Mouse (Mus musculus) bone marrow macrophage, adult 2 months (primary cell): Measurements from ENCODE around the gene Anapc7. TPM values are rescaled to one million over a fixed set of nuclear protein-coding genes. Genes with fewer than 3 reads are reported as not detected.

Source experiments
- H3K27ac ChIP-seq: 2 replicates; pipeline ENCODE4 v1.5.1; 2012; ENCODE audit warnings: low read depth, low read length; ENCODE audit not compliant: insufficient read depth
- H3K4me1 ChIP-seq: 2 replicates; pipeline ENCODE4 v1.6.1; 2012; ENCODE audit warnings: low read length; ENCODE audit not compliant: control insufficient read depth, insufficient read depth
- H3K4me3 ChIP-seq: 2 replicates; pipeline ENCODE4 v1.5.1; 2012; ENCODE audit warnings: mild to moderate bottlenecking, low read length, moderate library complexity; ENCODE audit not compliant: insufficient read depth
- CTCF ChIP-seq: IDR thresholded peaks from 2 replicates; pipeline ENCODE4 v1.5.1; 2012; ENCODE audit warnings: low read depth, mild to moderate bottlenecking, low read length, moderate library complexity
- POLR2A ChIP-seq: IDR thresholded peaks from 2 replicates; pipeline ENCODE4 v1.6.1; 2012; ENCODE audit warnings: mild to moderate bottlenecking, low read depth, low read length, borderline replicate concordance
- polyA plus RNA-seq: library from polyadenylated mRNA; stranded (reverse); fragments of >200 nt; gene quantifications from 2 replicates; pipeline ENCODE4 v1.2.4, GENCODE M21; 2012; ENCODE audit not compliant: missing spikeins, insufficient read depth, insufficient read length

Anapc7 gene
- polyA plus RNA-seq, 1 experiment: 22.2 TPM

GRCm38 (mm10) chr5:122423083-122423482 is 1.6 kb downstream of the Anapc7 start:
- no peak for TF ChIP-seq POLR2A
- TF ChIP-seq CTCF: no peak
- H3K27ac ChIP-seq: no peak overlapping the region
- H3K4me3 ChIP-seq: peak overlapping the region; percentile 94
- peaks cover 7% of the 10 kb centered on the region for H3K4me1 ChIP-seq

- TF ChIP-seq CTCF: no peak
- no peak for TF ChIP-seq POLR2A
- Histone ChIP-seq H3K4me3 (no peak overlapping the region), H3K4me1 (peaks cover 7% of the 10 kb centered on the region), H3K27ac (no peak overlapping the region)
These were observed 4.1 kb downstream of the Anapc7 start for GRCm38 (mm10) chr5:122425550-122425949.

GRCm38 (mm10) chr5:122430036-122430775 is 8.7 kb downstream of the Anapc7 start:
- Histone ChIP-seq H3K27ac (no peak overlapping the region), H3K4me1 (no peaks in the 10 kb centered on the region), H3K4me3 (no peak overlapping the region)
- TF ChIP-seq CTCF (no peak), POLR2A (no peak)

- Histone ChIP-seq H3K27ac (no peak overlapping the region), H3K4me3 (no peak overlapping the region), H3K4me1 (no peaks in the 10 kb centered on the region)
- no peak for TF ChIP-seq POLR2A
- TF ChIP-seq CTCF: no peak
These were observed 9.7 kb downstream of the Anapc7 start for GRCm38 (mm10) chr5:122431221-122431620.

GRCm38 (mm10) chr5:122434541-122434940 is 13.0 kb downstream of the Anapc7 start:
- Histone ChIP-seq H3K4me3 (no peak overlapping the region), H3K27ac (no peak overlapping the region), H3K4me1 (no peaks in the 10 kb centered on the region)
- TF ChIP-seq POLR2A: no peak
- TF ChIP-seq CTCF: no peak

GRCm38 (mm10) chr5:122439400-122440094 is 18.1 kb downstream of the Anapc7 start:
- H3K4me1 ChIP-seq: peaks cover 3% of the 10 kb centered on the region; the same call in 1 of the 2 replicates
- no peak for TF ChIP-seq POLR2A
- no peak for TF ChIP-seq CTCF
- H3K27ac ChIP-seq: peak overlapping the region; percentile 59
- H3K4me3 ChIP-seq: no peak overlapping the region

- Histone ChIP-seq H3K4me1 (peaks cover 3% of the 10 kb centered on the region; the same call in 1 of the 2 replicates), H3K27ac (peak overlapping the region; percentile 27), H3K4me3 (no peak overlapping the region)
- TF ChIP-seq POLR2A (no peak), CTCF (no peak)
These were observed 18.7 kb downstream of the Anapc7 start for GRCm38 (mm10) chr5:122440095-122440630.

GRCm38 (mm10) chr5:122444492-122444891 is 23.0 kb downstream of the Anapc7 start:
- TF ChIP-seq CTCF (no peak), POLR2A (no peak)
- H3K27ac ChIP-seq: no peak overlapping the region
- no peak overlapping the region for H3K4me3 ChIP-seq
- H3K4me1 ChIP-seq: peaks cover 3% of the 10 kb centered on the region; the same call in 1 of the 2 replicates

GRCm38 (mm10) chr5:122445051-122445610 is 23.6 kb downstream of the Anapc7 start:
- no peaks in the 10 kb centered on the region for H3K4me1 ChIP-seq
- TF ChIP-seq CTCF: no peak
- no peak overlapping the region for H3K4me3 ChIP-seq
- no peak overlapping the region for H3K27ac ChIP-seq

GRCm38 (mm10) chr5:122447857-122448256 is 26.4 kb downstream of the Anapc7 start:
- Histone ChIP-seq H3K4me1 (no peaks in the 10 kb centered on the region), H3K4me3 (no peak overlapping the region), H3K27ac (no peak overlapping the region)
- TF ChIP-seq POLR2A (no peak), CTCF (no peak)
